Mouse (Mus musculus) MEL (cell line): ENCODE results near the gene Fkbp4. TPM values are rescaled to one million over a fixed set of nuclear protein-coding genes. Genes with fewer than 3 reads are reported as not detected.

ENCODE experiments used
- DNase-seq: peaks from one replicate; pipeline ENCODE4 v3.0.0; 2011; ENCODE audit warnings: low read depth, low spot score
- H3K27ac ChIP-seq: 2 replicates; pipeline ENCODE4 v1.5.1; 2012; ENCODE audit warnings: low read depth, mild to moderate bottlenecking, control low read depth, low read length, moderate library complexity; ENCODE audit not compliant: control insufficient read depth
- H3K27me3 ChIP-seq, 2 experiments: fragments of 150-350 bp in 1 of 2; sonication (generic) in 1 of 2; 2 replicates each; pipeline ENCODE4 v1.6.1; 2012; ENCODE audit warnings: low read length in 2 of 2, mild to moderate bottlenecking in 2 of 2, improper control_type of control experiment in 1 of 2, moderate library complexity in 1 of 2; ENCODE audit not compliant: insufficient read depth in 2 of 2, control insufficient read depth in 1 of 2
- H3K36me3 ChIP-seq, 2 experiments: 2 replicates each; pipeline ENCODE4 v1.6.1; 2012 to 2014; ENCODE audit warnings: low read length in 2 of 2, improper control_type of control experiment in 1 of 2, inconsistent platforms in 1 of 2, mild to moderate bottlenecking in 1 of 2; ENCODE audit not compliant: insufficient read depth in 2 of 2, control insufficient read depth in 1 of 2
- H3K4me1 ChIP-seq, 2 experiments: fragments of 150-350 bp in 1 of 2; sonication (generic) in 1 of 2; 2 replicates each; pipeline ENCODE4 v1.6.1; 2012; ENCODE audit warnings: low read length in 2 of 2, improper control_type of control experiment in 1 of 2, mild to moderate bottlenecking in 1 of 2; ENCODE audit not compliant: insufficient read depth in 2 of 2, control insufficient read depth in 1 of 2
- H3K4me3 ChIP-seq, 2 experiments: fragments of 150-350 bp in 1 of 2; sonication (generic) in 1 of 2; 2 replicates each; pipeline ENCODE4 v1.5.1; 2012; ENCODE audit warnings: low read depth in 2 of 2, low read length in 2 of 2, mild to moderate bottlenecking in 2 of 2, moderate library complexity in 2 of 2, control low read depth in 1 of 2, improper control_type of control experiment in 1 of 2; ENCODE audit not compliant: control insufficient read depth in 1 of 2, insufficient read depth in 1 of 2
- H3K79me2 ChIP-seq: 2 replicates; pipeline ENCODE4 v1.6.1; 2012; ENCODE audit warnings: mild to moderate bottlenecking, low read length, moderate library complexity; ENCODE audit not compliant: control insufficient read depth, poor library complexity, insufficient read depth
- H3K9ac ChIP-seq: 2 replicates; pipeline ENCODE4 v1.6.1; 2012; ENCODE audit warnings: low read depth, mild to moderate bottlenecking, control low read depth, low read length, moderate library complexity; ENCODE audit not compliant: control insufficient read depth, poor library complexity, severe bottlenecking
- H3K9me3 ChIP-seq: fragments of 150-350 bp; sonication (generic); replicated peaks from 2 replicates; pipeline ENCODE4 v1.6.1; 2012; ENCODE audit warnings: mild to moderate bottlenecking, low read length, improper control_type of control experiment, moderate library complexity; ENCODE audit not compliant: insufficient read depth
- E2F4 ChIP-seq: IDR thresholded peaks from 2 replicates; pipeline ENCODE4 v1.6.1; 2011; ENCODE audit warnings: low read depth, low read length, improper control_type of control experiment, borderline replicate concordance
- ELF1 ChIP-seq: IDR thresholded peaks from 2 replicates; pipeline ENCODE4 v1.6.1; 2014; ENCODE audit warnings: low read depth, mild to moderate bottlenecking, inconsistent platforms, low read length, improper control_type of control experiment, moderate library complexity
- EP300 ChIP-seq, 2 experiments: IDR thresholded peaks; 2 replicates each; pipeline ENCODE4 v1.6.1; 2011; ENCODE audit warnings: improper control_type of control experiment in 2 of 2, low read length in 2 of 2, low read depth in 1 of 2, mild to moderate bottlenecking in 1 of 2
- GATA1 ChIP-seq: IDR thresholded peaks from 2 replicates; pipeline ENCODE4 v1.6.1; 2011; ENCODE audit warnings: low read depth, low read length, improper control_type of control experiment
- JUND ChIP-seq: IDR thresholded peaks from 2 replicates; pipeline ENCODE4 v1.6.1; 2011; ENCODE audit warnings: low read depth, mild to moderate bottlenecking, improper control_type of control experiment, low read length
- MAFK ChIP-seq: IDR thresholded peaks from 2 replicates; pipeline ENCODE4 v1.6.1; 2011; ENCODE audit warnings: low read depth, mild to moderate bottlenecking, low read length, improper control_type of control experiment, borderline replicate concordance
- MEF2A ChIP-seq: IDR thresholded peaks from 2 replicates; pipeline ENCODE4 v1.6.1; 2014; ENCODE audit warnings: low read depth, mild to moderate bottlenecking, inconsistent platforms, low read length, improper control_type of control experiment; ENCODE audit not compliant: poor library complexity, insufficient replicate concordance, severe bottlenecking; ENCODE audit errors: extremely low read depth
- MXI1 ChIP-seq: IDR thresholded peaks from 2 replicates; pipeline ENCODE4 v1.6.1; 2011; ENCODE audit warnings: mild to moderate bottlenecking, low read depth, low read length, improper control_type of control experiment
- MYC ChIP-seq: IDR thresholded peaks from 2 replicates; pipeline ENCODE4 v1.6.1; 2011; ENCODE audit warnings: low read depth, mild to moderate bottlenecking, low read length, improper control_type of control experiment, moderate library complexity
- NRF1 ChIP-seq: IDR thresholded peaks from 2 replicates; pipeline ENCODE4 v1.6.1; 2014; ENCODE audit warnings: low read depth, mild to moderate bottlenecking, inconsistent platforms, low read length, improper control_type of control experiment, moderate library complexity; ENCODE audit not compliant: poor library complexity, insufficient read depth, severe bottlenecking
- POLR2AphosphoS5 ChIP-seq: IDR thresholded peaks from 2 replicates; pipeline ENCODE4 v1.6.1; 2012; ENCODE audit warnings: low read depth, borderline replicate concordance, mild to moderate bottlenecking, inconsistent platforms, low read length, moderate library complexity, mixed read lengths
- SIN3A ChIP-seq: IDR thresholded peaks from 2 replicates; pipeline ENCODE4 v1.6.1; 2012; ENCODE audit warnings: low read length, improper control_type of control experiment, inconsistent platforms
- TCF12 ChIP-seq: IDR thresholded peaks from 2 replicates; pipeline ENCODE4 v1.6.1; 2014; ENCODE audit warnings: low read depth, mild to moderate bottlenecking, inconsistent platforms, low read length, improper control_type of control experiment, moderate library complexity
- USF2 ChIP-seq, 2 experiments: IDR thresholded peaks; 2 replicates each; pipeline ENCODE4 v1.6.1; 2011 to 2012; ENCODE audit warnings: improper control_type of control experiment in 2 of 2, low read length in 2 of 2, borderline replicate concordance in 1 of 2, inconsistent platforms in 1 of 2, low read depth in 1 of 2, mild to moderate bottlenecking in 1 of 2; ENCODE audit not compliant: insufficient read depth in 1 of 2
- ZMIZ1 ChIP-seq: IDR thresholded peaks from 2 replicates; pipeline ENCODE4 v1.6.1; 2012; ENCODE audit warnings: low read depth, mild to moderate bottlenecking, inconsistent platforms, low read length, improper control_type of control experiment, moderate library complexity
- ZNF384 ChIP-seq: IDR thresholded peaks from 2 replicates; pipeline ENCODE4 v1.6.1; 2012; ENCODE audit warnings: low read depth, mild to moderate bottlenecking, inconsistent platforms, low read length, improper control_type of control experiment
- polyA plus RNA-seq, 2 experiments: library from polyadenylated mRNA; stranded (reverse) in 1 of 2; unstranded in 1 of 2; fragments of >175 nt in 1 of 2; fragments of >200 nt in 1 of 2; gene quantifications; 2 replicates each; pipeline versions ENCODE4 v1.2.1 to v1.2.4; 2012; ENCODE audit warnings: low replicate concordance in 2 of 2, low read depth in 1 of 2; ENCODE audit not compliant: insufficient read length in 2 of 2, insufficient read depth in 1 of 2, missing spikeins in 1 of 2
- total RNA-seq: library from RNA; depleted of rRNA; stranded (reverse); fragments of 300-350 nt; gene quantifications from 2 replicates; pipeline ENCODE4 v1.2.3, GENCODE M21; 2012

Fkbp4 gene
- total and polyA plus RNA-seq, 3 experiments: 333 to 934 (median 426) TPM

DNA sequence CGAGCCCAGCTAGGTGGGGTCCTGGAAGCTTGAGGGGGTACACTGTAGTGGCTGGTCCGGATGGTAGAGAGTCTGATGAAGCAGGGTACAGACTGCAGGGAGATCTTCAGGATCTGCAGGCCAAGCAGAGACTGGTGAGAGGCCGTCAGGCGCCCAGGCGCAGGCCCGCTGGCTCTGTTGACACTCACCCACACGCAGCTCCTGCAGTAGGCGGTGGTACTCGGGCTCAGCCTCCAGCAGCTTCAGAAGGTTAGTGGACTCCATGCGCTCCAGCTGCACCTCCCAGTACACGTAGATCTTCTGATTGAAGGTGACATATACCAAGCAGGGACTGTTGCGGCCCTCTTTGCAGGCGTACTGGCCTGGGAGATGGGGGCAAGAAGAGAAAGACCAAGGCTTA is 28.2 kb downstream of the Fkbp4 start:
- Histone ChIP-seq H3K27ac (no peak overlapping the region), H3K4me3 (no peak overlapping the region), H3K9me3 (no peaks in the 10 kb centered on the region), H3K36me3 (no peaks in the 10 kb centered on the region), H3K27me3 (no peaks in the 10 kb centered on the region), H3K4me1 (no peaks in the 10 kb centered on the region), H3K9ac (no peak overlapping the region), H3K79me2 (no peaks in the 10 kb centered on the region)
- DNase-seq: no peak
- no peak for TF ChIP-seq MXI1
- no peak for TF ChIP-seq MYC
- TF ChIP-seq MEF2A: no peak
- no peak for TF ChIP-seq EP300 (IDR thresholded peaks at IDR 0.05; ENCODE audit: low read depth in 1 of 2, low read length in 2 of 2)
- no peak for TF ChIP-seq ZNF384
- TF ChIP-seq USF2 (IDR thresholded peaks at IDR 0.05; ENCODE audit: borderline replicate concordance in 1 of 2, insufficient read depth in 1 of 2, low read depth in 1 of 2, low read length in 2 of 2): no peak
- TF ChIP-seq NRF1: no peak
- TF ChIP-seq GATA1: no peak
- no peak for TF ChIP-seq ZMIZ1
- TF ChIP-seq SIN3A: no peak
- no peak for TF ChIP-seq MAFK
- no peak for TF ChIP-seq POLR2AphosphoS5
- no peak for TF ChIP-seq ELF1
- TF ChIP-seq JUND: no peak
- no peak for TF ChIP-seq TCF12

GRCm38 (mm10) chr6:128408544-128409125 is 29.8 kb downstream of the Fkbp4 start:
- no peaks in the 10 kb centered on the region for H3K79me2 ChIP-seq
- no peaks in the 10 kb centered on the region for H3K9me3 ChIP-seq
- H3K4me3 ChIP-seq: no peak overlapping the region
- no peak for DNase-seq
- TF ChIP-seq MYC (no peak), E2F4 (no peak)
- TF ChIP-seq, all 39 proteins: peak for 0
- H3K4me1 ChIP-seq: no peaks in the 10 kb centered on the region
- no peaks in the 10 kb centered on the region for H3K27me3 ChIP-seq
- no peak overlapping the region for H3K27ac ChIP-seq
- no peak overlapping the region for H3K9ac ChIP-seq
- H3K36me3 ChIP-seq: no peaks in the 10 kb centered on the region
